Mouse (Mus musculus) kidney, postnatal 36 days (tissue): ENCODE measurements around the gene Dynlt1f.
A peak's percentile ranks its signal among the peaks of the same experiment; 100 is the strongest.
"Not testable (repeated sequence)": the region's sequence is repeated elsewhere in the genome, so short reads cannot be mapped to it uniquely, and the experiment has no call there.

Experiments
- DNase-seq, 2 experiments: peaks; one replicate each; pipeline ENCODE4 v3.0.0; 2021 to 2022; ENCODE audit warnings: mixed read lengths in 2 of 2

Dynlt1f gene

DNA sequence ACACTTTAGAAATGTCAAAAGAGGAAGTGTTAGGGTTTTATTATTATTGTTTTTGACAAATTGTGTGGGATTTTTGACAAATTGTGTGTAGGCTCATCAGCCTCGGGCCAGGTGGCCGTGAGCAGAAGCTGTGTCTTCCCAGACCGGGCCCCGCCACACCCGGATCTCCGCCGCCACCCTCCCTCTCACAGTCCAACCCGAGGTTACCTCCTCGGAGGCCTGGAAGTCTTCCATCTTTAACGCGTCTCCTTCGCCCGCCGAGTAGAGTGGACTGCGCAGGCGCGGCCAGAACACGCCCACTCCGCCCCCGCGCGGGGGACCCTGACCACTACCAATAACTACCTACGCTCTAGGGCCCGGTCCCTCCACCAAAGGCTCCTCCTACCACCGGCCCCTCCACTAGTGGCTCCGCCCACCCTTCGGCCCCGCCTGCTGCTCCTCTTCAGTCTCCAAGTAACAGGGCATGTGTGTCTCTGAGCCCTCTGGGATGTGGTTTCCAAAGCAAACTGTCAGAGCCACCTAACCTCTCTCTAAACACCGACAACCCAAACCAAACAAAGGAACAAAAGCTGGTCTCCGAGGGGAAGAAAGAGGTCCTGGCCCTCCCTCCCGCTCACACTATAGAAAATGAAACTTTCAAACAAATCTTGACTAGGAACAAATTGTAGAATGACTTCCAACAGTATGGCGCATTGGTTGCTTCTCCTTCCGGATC lies at the start of gene Dynlt1f:
Dynlt1f (minus strand) TSS at position 334 of the 715 bp plus-strand sequence.
- peak; percentile 63 to 68 for DNase-seq

DNA sequence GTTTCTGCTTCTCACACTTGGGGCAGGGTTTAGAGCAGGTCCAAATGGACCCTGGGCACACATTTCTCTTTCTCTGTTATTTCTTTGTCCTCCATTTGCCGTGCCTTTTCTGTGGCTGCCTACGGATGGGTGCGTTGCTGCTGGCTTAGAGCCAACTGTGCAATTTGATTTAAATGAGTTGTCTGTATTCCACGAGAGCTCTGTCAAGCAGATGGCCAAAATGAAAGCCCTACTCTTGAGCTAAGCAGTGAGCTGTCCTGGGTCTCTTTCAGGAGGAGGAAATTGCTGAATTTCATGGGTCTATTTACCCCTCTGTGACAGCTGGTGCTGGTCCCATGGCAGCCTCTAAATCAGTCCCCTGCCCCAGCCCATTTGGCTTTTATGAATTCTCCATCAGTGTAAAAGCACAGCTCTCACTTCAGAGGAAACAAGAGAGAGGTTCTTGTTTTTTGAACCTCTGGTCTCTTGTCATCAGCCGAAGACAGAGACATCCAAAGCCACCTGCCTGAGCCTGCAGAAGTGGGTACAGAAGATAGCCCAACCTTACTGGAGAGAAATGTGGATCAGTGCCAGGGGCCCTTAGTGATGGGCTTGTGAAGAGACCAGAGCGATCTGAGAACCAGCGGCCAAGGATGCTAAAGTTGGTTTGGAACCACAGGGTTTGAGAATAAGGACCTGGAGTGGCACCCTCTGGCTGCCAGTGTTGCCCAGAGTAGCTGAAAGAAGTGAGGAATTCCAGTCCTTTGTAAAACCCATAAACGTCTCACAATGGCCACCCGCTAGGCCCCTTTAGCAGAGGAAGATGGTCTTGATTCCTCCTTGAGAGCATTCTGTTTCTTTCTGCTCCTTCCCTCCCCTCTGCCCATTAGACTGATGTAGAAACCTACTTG lies 47.9 kb upstream of the Dynlt1f start:
- not testable (repeated sequence) for DNase-seq

DNA sequence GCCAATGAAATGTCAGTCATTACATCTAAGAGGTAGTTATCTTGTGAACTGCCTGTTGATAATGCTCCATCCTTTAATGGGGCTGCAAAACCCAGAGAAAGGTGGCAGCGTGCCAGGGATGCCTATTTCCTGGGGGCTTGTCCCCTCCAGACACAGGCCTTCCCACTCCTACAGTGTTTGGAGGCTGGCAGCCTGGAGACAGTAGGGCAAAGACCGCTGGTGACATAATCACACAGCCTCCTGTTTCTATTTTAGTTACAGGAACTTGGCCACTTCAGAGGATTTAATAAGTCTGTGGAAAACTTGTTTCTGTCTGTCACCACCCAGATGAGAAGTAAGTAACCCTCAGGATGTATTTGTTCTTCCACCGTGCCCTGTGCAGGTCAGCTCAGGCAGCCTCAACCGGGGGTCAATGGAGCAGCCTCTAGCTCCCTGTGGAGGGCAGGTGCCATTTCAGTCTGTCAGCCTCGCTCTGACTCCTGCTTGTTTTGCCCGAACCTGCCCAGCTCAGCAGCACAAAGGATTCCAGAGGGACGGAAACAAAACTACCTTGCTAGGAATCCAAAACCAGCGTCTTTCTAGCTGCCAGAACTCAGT lies 47.0 kb upstream of the Dynlt1f start:
- peak in 1 of 2 experiments; percentile 22 for DNase-seq

DNA sequence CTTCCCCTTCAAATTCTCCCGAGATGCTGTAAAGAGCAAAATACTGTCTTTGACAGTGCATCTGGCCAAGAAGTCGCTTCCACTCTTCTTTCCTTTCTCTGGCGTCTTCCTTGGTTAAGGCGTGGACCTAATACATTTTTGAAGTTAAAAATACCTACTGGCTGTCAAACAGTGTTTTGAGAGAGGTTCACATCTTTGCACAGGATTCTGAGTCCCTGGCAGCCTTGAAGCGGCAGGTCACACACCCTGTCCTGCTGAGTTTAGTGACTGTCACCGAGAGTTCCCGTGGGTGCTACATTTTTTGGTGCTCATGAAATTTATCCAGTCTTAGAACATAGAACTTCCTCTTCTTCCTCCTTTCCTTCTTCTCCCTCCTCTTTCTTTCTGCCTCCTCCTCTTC lies 44.4 kb upstream of the Dynlt1f start:
- not testable (repeated sequence) for DNase-seq

DNA sequence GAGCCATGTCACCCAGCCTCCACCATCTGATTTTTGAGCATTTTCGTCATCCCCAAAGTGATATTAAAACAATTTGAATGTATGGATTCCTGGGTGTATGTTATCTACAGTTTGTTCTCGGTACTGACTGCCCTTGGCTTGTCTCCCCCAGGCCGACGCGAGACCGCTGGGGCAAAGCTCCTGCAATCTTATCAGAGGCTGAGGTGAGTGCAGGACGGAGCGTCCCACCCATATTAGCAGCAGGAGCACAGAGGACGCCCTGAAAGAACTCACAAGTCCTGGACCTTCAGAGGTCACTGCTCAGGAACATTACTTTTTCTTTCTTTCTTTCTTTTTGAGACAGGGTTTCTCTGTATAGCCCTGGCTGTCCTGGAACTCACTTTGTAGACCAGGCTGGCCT lies 43.8 kb upstream of the Dynlt1f start:
- DNase-seq: not testable (repeated sequence)

DNA sequence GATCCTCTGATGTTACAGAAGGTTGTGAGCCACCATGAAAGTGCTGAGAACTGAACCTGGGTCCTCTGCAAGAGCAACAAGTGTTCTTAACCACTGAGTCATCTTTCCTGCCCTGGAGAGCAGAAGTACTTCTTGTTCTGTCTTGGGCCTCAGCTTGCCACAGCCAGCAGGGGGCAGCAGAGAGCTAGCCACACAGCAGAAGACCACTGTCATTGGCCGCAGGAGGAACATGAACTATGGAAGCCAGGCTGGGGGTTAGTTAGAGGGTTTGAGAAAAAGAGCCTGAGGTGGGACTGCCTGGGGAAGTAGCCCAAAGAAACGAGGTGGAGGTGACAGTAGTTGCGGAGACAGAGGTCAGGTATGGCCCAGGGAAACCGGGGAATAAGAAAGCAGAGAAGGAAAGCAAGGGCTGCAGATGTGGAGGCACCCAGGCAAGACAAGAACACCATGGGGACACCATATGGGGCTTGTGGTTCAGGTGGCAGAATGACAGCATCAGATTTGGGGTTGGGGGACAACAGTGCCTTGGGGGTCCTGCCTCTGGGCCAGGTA lies 41.6 kb upstream of the Dynlt1f start:
- DNase-seq: peak; percentile 57 to 60

DNA sequence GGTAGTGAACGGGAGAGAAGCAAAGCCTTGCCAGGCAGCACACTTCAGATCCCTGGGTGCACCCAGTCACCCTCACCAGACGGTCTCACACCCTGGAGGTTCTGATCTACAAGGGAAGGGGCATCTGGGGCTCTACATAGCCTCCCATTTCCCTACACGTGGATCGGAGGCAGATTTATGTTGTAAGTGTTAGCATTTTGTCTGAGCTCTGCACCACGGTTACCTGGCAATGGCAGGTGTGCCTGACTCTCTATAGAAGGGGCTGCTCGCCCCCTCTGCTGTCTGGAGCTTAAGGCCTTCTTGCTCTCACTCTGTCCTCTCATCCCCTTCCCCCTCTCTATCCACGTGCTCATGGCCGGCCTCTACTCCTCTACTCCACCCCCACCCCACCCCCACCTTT lies 40.8 kb upstream of the Dynlt1f start:
- not testable (repeated sequence) for DNase-seq

DNA sequence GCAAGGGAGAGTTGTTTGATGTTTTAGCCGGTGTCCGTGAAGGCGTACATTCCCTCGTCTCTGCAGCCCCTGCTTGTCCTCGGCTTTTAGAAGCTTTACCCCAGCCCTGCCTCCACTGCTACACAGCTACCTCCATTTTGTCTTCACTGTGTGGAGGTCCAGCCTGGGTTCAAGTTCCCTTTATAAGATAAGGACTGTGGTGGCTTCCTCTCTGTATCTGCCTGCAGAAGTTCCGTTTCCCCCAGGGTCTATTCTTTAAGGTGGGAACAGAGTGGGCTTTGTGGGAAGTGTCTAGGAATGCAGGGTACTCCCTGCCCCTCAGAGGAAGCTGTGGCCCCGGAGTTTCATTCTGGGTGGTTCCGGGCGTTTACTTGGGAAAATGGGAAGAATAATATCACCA lies 40.0 kb upstream of the Dynlt1f start:
- DNase-seq: not testable (repeated sequence)

DNA sequence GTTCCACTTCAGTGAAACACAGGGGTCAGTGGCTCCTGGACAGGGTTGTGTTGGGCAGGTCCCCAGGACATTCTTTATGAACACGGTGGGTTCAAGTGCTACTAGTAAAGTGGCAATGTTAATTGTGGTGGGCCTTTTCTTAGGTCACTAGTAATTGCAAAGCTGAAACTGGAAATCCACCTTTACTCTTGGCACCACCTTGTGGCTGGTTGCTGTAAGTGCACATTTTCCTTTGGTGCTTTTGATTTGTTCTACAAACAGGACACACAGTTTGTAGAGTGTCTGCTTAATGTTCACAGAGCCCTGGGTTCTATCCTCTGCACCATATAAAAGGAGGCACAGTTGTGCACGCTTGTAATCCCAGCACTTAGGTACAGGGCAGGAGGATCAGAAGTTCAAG lies 35.9 kb upstream of the Dynlt1f start:
- peak; percentile 80 to 92 for DNase-seq

DNA sequence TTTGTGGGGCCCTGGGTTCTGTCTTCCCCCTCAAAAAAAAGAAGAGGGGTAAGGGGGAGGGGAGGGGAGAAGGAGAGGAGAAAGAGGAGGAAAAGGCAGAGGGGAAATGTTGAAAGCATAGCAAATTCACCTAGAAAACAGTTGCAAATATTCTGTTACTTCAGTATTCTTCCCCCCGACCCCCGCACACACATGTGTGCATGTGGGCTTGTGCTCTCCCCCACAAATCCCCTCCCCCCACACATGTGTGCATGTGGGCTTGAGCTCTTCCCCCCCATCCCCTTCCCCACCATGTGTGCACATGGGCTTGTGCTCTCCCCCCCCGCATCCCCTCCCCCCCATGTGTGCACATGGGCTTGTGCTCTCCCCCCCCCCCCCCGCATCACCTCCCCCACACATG lies 33.6 kb upstream of the Dynlt1f start:
- DNase-seq: not testable (repeated sequence)

DNA sequence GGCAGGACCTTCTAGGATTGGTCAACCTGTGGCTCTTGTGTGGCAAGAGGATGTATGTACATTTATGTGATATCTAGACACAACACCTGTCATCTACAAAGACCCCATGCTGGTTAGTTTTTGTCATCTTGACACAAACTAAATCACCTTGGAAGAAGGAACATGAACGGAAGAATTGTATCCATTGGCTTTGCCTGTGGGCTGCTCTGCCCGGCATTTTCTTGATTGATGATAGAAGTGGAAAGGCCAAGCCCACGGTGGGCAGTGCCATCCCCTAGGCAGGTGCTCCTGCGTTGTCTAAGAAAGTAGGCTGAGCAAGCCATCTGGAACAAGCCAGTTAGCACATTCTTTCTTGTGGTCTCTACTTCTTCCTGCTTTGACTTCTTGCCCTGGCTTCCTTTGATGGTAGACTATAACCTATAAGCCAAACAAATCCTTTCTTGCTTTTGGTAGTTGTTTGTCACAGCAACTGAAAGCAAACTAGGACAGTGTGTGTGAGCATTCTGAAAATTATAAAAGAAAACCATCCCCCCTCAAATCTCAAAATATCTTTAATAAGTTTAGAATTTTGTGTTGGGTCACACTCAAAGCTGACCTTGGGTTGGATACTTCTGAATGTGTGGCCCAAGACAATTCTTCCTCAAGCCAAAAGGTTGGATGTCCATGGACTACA lies 30.7 kb upstream of the Dynlt1f start:
- DNase-seq: not testable (repeated sequence)

DNA sequence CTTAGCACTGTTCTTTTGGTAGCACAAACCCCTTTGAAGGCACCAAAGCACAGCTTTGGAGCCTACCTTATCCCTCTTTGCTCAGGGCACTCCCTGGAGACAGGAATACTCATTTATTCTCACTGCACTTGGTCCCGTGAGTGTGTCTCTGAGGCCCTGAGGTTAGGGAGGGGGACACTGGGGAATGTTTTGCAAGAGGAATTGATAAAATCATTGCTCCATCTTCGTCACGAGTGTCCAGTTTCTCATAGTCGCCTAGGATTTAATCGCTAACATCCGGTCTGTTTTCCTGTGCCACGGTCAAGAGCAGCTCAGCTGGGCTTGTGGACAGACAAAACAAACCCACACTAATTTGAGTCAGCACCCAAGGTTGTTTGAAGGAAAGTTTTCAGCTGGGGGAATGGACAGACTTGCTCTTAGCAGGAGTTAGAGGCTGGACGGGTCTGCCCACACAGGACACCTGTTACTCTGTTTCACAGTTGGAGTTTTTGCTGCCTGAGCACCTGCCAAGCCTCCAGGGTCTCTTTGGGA lies 29.7 kb upstream of the Dynlt1f start:
- peak in 1 of 2 experiments; percentile 21 for DNase-seq

DNA sequence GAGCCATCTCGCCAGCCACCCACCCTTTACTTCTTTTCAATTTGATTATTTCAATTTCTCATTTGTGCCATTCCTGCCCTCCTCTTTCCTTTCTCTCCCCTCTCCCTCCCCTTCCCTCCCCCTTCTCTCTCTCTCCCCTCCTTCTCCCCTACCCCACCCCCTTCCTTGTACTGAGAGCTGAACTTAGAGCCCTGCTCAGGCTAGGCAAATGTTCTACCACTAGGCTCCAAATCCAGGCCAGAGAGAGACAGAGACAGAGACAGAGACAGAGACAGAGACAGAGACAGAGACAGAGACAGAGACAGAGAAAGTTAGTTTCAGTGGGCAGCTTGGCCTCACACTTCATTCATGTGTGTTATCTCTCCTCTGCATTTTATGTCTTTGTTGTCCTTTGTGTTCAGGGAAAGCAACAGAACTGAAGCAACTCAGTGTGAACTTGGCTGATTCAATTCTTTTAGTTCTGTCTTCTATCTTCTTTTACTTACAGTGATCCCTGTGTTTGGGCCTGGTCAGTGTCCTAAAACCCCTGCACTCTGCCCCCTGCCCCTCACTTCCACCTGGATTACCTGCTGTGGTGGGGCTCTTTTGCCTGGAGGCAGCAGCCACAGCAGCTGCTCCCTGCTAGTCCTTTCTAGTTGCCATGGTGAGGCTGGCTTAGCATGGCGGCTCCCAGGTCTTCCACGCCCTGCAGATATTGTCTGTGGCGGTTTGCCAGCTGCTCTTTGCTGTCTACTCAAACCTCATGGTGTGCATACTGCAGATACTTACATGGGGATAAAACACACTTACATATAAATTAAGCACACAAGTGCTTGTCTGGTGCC lies 29.0 kb upstream of the Dynlt1f start:
- not testable (repeated sequence) for DNase-seq

DNA sequence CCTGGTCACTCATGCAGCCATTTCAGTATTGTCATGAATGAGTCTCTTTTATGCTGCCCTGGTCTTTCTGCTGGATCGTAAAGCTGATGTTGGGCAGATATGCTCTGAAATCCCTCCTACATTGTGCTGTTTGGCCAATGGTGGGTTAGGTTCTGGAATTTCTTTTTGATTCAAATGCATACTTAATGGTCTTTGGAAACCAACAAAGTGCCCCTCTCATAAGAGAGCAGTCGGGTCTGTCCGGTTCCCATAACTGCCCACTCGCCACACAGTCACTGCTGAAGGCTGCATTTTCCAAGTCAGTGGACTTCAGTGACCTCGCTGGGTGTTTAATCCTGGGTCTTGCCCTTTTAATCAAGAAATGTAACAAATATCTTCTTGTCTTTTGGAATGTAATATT lies 28.0 kb upstream of the Dynlt1f start:
- DNase-seq: not testable (repeated sequence)

DNA sequence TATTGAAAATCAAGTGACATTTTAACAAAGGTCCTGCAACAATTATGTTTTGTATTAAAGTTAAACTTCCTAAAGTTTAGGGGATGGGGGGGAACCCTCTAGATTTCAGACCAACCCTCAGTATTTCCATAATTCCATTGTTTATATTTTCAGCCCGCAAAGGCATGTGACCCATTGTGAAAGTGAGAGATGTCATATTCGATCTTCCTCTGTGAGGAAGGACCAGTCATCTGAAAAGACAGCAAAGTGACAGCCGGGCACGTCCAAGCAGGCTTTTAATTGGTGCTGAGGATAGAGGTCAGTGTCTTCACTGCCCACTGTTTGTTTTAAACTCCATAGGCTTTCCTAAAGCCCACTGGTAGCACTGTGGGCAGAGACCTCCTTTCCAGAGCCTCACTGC lies 26.0 kb upstream of the Dynlt1f start:
- DNase-seq: not testable (repeated sequence)

DNA sequence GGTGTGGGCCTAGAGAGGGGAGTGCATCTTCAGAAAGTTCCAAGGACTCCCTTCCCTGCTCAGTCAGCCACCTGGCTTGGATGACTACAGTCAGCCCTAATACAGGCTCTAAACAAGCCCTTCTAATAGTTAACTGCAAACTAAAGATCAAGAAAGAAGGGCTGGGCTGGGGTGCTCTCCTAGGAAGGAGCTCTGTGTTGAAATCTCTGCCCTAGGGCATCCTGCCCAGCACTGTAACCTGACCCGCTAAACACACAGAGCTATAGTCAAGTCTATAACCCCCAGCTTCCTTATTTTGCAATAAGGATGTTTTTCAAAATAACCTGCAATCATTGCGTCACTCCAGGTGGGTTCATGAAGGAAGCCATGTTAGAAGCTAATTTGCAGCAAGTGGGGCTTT lies 22.4 kb upstream of the Dynlt1f start:
- DNase-seq: not testable (repeated sequence)

DNA sequence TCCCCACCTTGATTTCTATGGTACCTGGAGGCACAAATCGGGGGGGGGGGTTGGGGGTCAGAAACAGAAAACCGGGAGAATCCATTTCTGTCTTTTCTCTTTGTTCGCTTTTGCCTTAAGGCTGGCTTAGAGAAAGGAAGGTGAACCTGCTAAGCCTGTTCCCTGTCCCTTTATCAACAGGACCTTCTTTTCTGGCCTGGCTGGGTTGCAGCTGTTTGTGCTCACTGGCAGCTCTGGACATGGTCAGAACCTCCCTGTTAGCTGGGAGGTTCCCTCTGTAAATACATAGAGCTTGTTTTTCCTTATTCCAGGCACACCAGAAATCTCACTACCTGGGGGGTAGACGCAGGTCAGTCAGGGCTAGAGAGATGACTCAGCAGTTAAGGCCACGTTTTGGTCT lies 18.6 kb upstream of the Dynlt1f start:
- not testable (repeated sequence) for DNase-seq

DNA sequence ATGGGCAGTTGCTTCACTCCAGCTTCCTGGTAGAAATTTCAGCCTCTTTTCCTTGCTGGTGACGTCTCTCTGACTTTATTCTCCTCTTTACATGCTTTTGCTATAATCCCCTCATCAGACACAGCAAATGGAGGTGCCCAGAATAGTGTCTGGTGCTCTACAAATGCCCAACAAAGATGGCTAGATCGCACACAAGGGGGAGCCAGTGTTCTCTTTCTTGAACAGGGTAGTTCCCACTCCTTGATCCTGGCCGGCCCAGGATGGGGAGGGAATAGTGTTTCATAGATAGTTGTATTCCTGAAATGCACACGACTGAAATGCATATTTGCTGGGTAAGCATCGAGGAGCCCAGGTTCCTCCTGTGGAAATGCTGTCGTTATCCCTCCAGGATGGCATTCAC lies 12.8 kb upstream of the Dynlt1f start:
- not testable (repeated sequence) for DNase-seq

DNA sequence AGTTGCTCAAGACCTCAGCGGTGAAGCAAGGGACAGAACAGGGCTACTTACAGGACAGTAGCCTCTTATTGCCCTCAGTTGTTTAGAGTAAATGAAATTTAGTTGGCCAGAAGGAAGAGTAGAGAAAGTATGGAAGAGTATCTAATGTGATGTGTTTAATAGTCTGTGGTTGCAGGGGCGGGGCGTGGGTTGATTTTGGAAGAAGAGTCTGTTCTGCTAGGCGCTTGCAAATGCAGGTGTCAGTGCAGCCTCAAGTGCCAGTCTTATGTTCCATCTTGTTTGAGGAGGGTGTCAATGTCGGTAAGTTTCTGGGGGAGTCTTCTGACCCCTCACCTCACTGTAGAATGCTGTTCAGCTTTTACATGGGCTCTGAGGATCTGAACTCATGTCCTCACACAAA lies 9.7 kb upstream of the Dynlt1f start:
- DNase-seq: not testable (repeated sequence)

DNA sequence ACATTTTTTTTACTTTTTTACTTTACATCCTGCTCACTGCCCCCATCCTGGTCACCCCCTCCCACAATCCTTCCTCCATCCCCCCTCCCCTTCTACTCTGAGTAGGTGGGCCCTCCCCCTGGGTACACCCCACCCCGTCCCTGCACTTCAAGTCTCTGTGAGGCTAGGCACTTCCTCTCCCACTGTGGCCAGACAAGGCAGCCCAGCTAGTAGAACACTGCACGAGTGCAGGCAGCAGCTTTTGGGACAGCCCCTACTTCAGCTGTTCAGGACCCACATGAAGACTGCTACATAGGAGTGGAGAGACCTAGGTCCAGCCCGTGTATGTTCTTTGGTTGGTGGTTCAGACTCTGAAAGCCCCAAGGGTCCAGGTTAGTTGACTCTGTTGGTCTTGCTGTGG lies 7.1 kb upstream of the Dynlt1f start:
- not testable (repeated sequence) for DNase-seq

DNA sequence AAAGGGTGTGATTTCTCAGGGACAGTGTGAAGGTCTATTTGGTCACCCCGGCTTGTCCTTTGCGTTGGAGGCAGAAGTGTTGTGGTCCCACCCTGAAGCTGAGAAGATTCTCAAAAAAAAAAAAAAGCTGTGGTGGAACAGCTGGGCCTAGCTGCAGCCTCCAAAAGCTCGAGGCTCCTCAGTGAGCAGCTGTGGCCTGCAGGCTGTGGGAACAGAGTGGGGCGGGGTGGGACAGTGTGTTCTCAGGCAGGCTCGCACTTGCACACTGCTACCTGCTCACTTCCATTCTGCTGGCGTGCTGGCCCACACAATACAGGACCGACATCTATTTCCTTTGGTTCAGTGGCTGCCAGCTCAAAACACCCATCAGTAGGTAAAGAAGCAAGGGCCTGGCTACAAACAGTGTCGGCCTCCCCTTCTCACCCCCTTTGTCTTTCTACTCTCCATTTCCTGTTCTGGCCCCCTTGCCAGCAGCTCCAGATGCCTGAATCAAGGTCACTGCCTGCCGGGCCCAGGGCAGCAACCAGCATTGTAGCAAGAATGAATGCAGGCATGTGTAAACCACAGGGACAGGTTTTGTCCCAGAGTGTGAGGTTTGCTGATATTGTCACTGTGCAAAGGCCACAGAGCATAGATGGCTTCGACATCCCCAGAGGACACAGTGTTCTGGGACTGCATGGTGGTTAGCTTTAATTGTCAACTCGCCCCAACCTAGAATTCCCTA lies 5.6 kb upstream of the Dynlt1f start:
- DNase-seq: not testable (repeated sequence)
